Mouse (Mus musculus): ENCODE results near the gene B3galnt1.
"Not testable (repeated sequence)": the region's sequence is repeated elsewhere in the genome, so short reads cannot be mapped to it uniquely, and the experiment has no call there.

The B3galnt1 gene

GRCm38 (mm10) chr3:69565586-69565985, 33.2 kb downstream of the B3galnt1 start:
- DNase-seq (ENCODE audit: extremely low read depth, insufficient read length, low spot score): not testable (repeated sequence)

- DNase-seq (ENCODE audit: extremely low read depth, insufficient read length, low spot score): no peak
These were observed 35.4 kb downstream of the B3galnt1 start for GRCm38 (mm10) chr3:69563406-69563805.

GRCm38 (mm10) chr3:69561686-69562085, 37.1 kb downstream of the B3galnt1 start:
- DNase-seq (ENCODE audit: extremely low read depth, insufficient read length, low spot score): no peak

GRCm38 (mm10) chr3:69559975-69560330, 38.8 kb downstream of the B3galnt1 start:
- DNase-seq (ENCODE audit: extremely low read depth, insufficient read length, low spot score): no peak

- no peak for DNase-seq (ENCODE audit: extremely low read depth, insufficient read length, low spot score)
These were observed 39.3 kb downstream of the B3galnt1 start for GRCm38 (mm10) chr3:69559316-69559974.

- no peak for DNase-seq (ENCODE audit: extremely low read depth, insufficient read length, low spot score)
These were observed 42.5 kb downstream of the B3galnt1 start for GRCm38 (mm10) chr3:69556092-69556778.

- DNase-seq (ENCODE audit: extremely low read depth, insufficient read length, low spot score): no peak
These were observed 43.2 kb downstream of the B3galnt1 start for GRCm38 (mm10) chr3:69555511-69555910.

GRCm38 (mm10) chr3:69549602-69550001, 49.2 kb downstream of the B3galnt1 start:
- DNase-seq (ENCODE audit: extremely low read depth, insufficient read length, low spot score): no peak

- DNase-seq (ENCODE audit: extremely low read depth, insufficient read length, low spot score): no peak
These were observed 49.9 kb downstream of the B3galnt1 start for GRCm38 (mm10) chr3:69548704-69549455.

- no peak for DNase-seq (ENCODE audit: extremely low read depth, insufficient read length, low spot score)
These were observed 53.7 kb downstream of the B3galnt1 start for GRCm38 (mm10) chr3:69545017-69545416.

GRCm38 (mm10) chr3:69543730-69544129, 55.0 kb downstream of the B3galnt1 start:
- no peak for DNase-seq (ENCODE audit: extremely low read depth, insufficient read length, low spot score)

- no peak for DNase-seq (ENCODE audit: extremely low read depth, insufficient read length, low spot score)
These were observed 55.8 kb downstream of the B3galnt1 start for GRCm38 (mm10) chr3:69542962-69543361.

GRCm38 (mm10) chr3:69535941-69536647, 62.7 kb downstream of the B3galnt1 start:
- DNase-seq (ENCODE audit: extremely low read depth, insufficient read length, low spot score): no peak

GRCm38 (mm10) chr3:69535486-69535885, 63.3 kb downstream of the B3galnt1 start:
- DNase-seq (ENCODE audit: extremely low read depth, insufficient read length, low spot score): no peak

- no peak for DNase-seq (ENCODE audit: extremely low read depth, insufficient read length, low spot score)
These were observed 66.1 kb downstream of the B3galnt1 start for GRCm38 (mm10) chr3:69532687-69533086.

- DNase-seq (ENCODE audit: extremely low read depth, insufficient read length, low spot score): no peak
These were observed 67.2 kb downstream of the B3galnt1 start for GRCm38 (mm10) chr3:69531511-69531910.

GRCm38 (mm10) chr3:69529576-69529975, 69.2 kb downstream of the B3galnt1 start:
- DNase-seq (ENCODE audit: extremely low read depth, insufficient read length, low spot score): no peak

GRCm38 (mm10) chr3:69527384-69527783, 71.4 kb downstream of the B3galnt1 start:
- no peak for DNase-seq (ENCODE audit: extremely low read depth, insufficient read length, low spot score)

GRCm38 (mm10) chr3:69525072-69525529, 73.7 kb downstream of the B3galnt1 start:
- no peak for DNase-seq (ENCODE audit: extremely low read depth, insufficient read length, low spot score)

- peak; percentile 45 for DNase-seq (ENCODE audit: extremely low read depth, insufficient read length, low spot score)
These were observed 74.2 kb downstream of the B3galnt1 start for GRCm38 (mm10) chr3:69524356-69525071.

Data from 3134 (cell line).